22 mouse cellular contexts compared by ENCODE assay signal in the genomic region with DNA sequence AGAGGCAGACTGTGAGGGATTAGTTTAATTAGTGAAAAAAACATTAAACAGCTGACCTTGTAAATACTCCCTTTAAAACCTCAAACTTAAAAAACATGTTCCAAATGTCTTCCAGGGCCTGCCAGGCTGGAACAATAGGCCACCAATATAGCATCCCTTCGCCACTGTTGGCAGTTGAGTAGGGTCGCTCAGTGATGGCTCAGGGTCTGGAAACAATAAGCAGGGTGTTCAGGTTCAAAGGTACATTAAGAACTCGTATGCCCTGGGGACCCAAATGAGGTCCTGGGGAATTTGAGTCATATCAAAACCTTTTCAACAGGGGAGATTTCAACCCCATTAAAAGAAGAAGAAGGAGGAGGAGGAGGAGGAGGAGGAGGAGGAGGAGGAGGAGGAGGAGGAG. TPM values are rescaled to one million over a fixed set of nuclear protein-coding genes. Genes with fewer than 3 reads are reported as not detected.
"Had no signal": no experiment of that assay in that cellular context is flagged by ENCODE, and none has a peak within 500 bp of the region (broad histone marks: within the 10 kb centered on the region; RNA-seq: fewer than 3 reads in every experiment).

No protein-coding gene starts in this region.

- H3K36me3 ChIP-seq: midbrain, embryonic 10.5 days; midbrain, embryonic 12.5 days; neural tube, embryonic 13.5 days; neural tube, embryonic 15.5 days; stomach, embryonic 15.5 days had no signal

- H3K27ac ChIP-seq: midbrain, embryonic 10.5 days; midbrain, embryonic 12.5 days; neural tube, embryonic 13.5 days; neural tube, embryonic 15.5 days; stomach, embryonic 15.5 days; stomach, postnatal 0 days had no signal

- H3K4me1 ChIP-seq: midbrain, embryonic 10.5 days; midbrain, embryonic 12.5 days; neural tube, embryonic 13.5 days; neural tube, embryonic 15.5 days; stomach, embryonic 15.5 days had no signal

- H3K4me3 ChIP-seq: midbrain, embryonic 10.5 days; midbrain, embryonic 12.5 days; myocyte; neural tube, embryonic 13.5 days; neural tube, embryonic 15.5 days; stomach, embryonic 15.5 days had no signal

- DNase-seq: lung, adult 18-20 months; lung, embryonic 14.5 days; lung, postnatal 10 days; lung, postnatal 4 days; midbrain, embryonic 14.5 days; retina, postnatal 1 day; right cerebral cortex, postnatal 14 days; thymus, adult 2 months; thymus, postnatal 25 days; thymus, postnatal 4 days had no signal

- H3K9me3 ChIP-seq: midbrain, embryonic 10.5 days; midbrain, embryonic 12.5 days; neural tube, embryonic 13.5 days; neural tube, embryonic 15.5 days; stomach, embryonic 15.5 days had no signal

- H3K27me3 ChIP-seq: midbrain, embryonic 12.5 days; neural tube, embryonic 13.5 days; neural tube, embryonic 15.5 days; stomach, embryonic 15.5 days had no signal

RNA-seq across cellular contexts. Expression of a gene that starts 51.1 kb away (rescaled TPM):
- polyA plus RNA-seq: midbrain, embryonic 10.5 days; midbrain, embryonic 12.5 days; midbrain, embryonic 14.5 days; midbrain, embryonic 16.5 days; myocyte; neural tube, embryonic 11.5 days; neural tube, embryonic 13.5 days; neural tube, embryonic 15.5 days; spleen, adult 2 months; testis, adult 2 months; thymus, adult 2 months; urinary bladder, adult 2 months had no signal
